Mouse (Mus musculus): ENCODE measurements around the gene Hes5.

- TF ChIP-seq CTCF (IDR thresholded peaks at IDR 0.05; ENCODE audit: borderline replicate concordance, extremely low read depth, insufficient read depth, insufficient read length) (no peak), POLR2A (IDR thresholded peaks at IDR 0.05; ENCODE audit: borderline replicate concordance, extremely low read depth, insufficient read depth, insufficient read length, poor library complexity, severe bottlenecking) (no peak)
Measured at GRCm38 (mm10) chr4:154961226-154961738, 559 bp downstream of the Hes5 start.
